Comparison of ENCODE assay signal across 28 mouse cellular contexts in genomic region chr11:4858416-4858815, GRCm38 (mm10).
"Had no signal": no experiment of that assay in that cellular context is flagged by ENCODE, and none has a peak within 500 bp of the region (broad histone marks: within the 10 kb centered on the region; RNA-seq: fewer than 3 reads in every experiment).

No protein-coding gene starts in this region.

- H3K4me2 ChIP-seq: heart, embryonic 12.5 days; hindbrain, embryonic 12.5 days; hindbrain, embryonic 14.5 days; intestine, embryonic 15.5 days; kidney, embryonic 15.5 days; limb, embryonic 13.5 days; limb, embryonic 15.5 days; liver, embryonic 12.5 days had no signal

- H3K4me3 ChIP-seq: gastrocnemius, adult 2 months; heart, adult 2 months; heart, embryonic 10.5 days; heart, embryonic 12.5 days; hindbrain, embryonic 10.5 days; hindbrain, embryonic 12.5 days; intestine, embryonic 15.5 days; kidney, embryonic 15.5 days; limb, embryonic 13.5 days; limb, embryonic 15.5 days; liver, embryonic 12.5 days had no signal

- H3K9ac ChIP-seq: heart, embryonic 12.5 days; hindbrain, embryonic 12.5 days; hindbrain, embryonic 14.5 days; intestine, embryonic 15.5 days; kidney, embryonic 15.5 days; limb, embryonic 13.5 days; limb, embryonic 15.5 days; liver, embryonic 12.5 days; liver, embryonic 14.5 days had no signal

- H3K27ac ChIP-seq: gastrocnemius, adult 2 months; heart, adult 2 months; heart, embryonic 10.5 days; hindbrain, embryonic 10.5 days; hindbrain, embryonic 12.5 days; hindbrain, embryonic 14.5 days; intestine, embryonic 15.5 days; kidney, embryonic 15.5 days; kidney, postnatal 0 days; limb, embryonic 13.5 days; limb, embryonic 15.5 days; liver, embryonic 12.5 days; liver, embryonic 14.5 days had no signal

- H3K9me3 ChIP-seq: heart, embryonic 10.5 days; heart, embryonic 12.5 days; hindbrain, embryonic 10.5 days; hindbrain, embryonic 12.5 days; intestine, embryonic 15.5 days; kidney, embryonic 15.5 days; limb, embryonic 13.5 days; limb, embryonic 15.5 days; liver, embryonic 12.5 days had no signal

- H3K27me3 ChIP-seq: heart, embryonic 12.5 days; hindbrain, embryonic 12.5 days; intestine, embryonic 15.5 days; kidney, embryonic 15.5 days; limb, embryonic 13.5 days; limb, embryonic 15.5 days had no signal

- H3K4me1 ChIP-seq: heart, embryonic 10.5 days; intestine, embryonic 15.5 days; liver, embryonic 12.5 days had no signal

- H3K36me3 ChIP-seq: heart, embryonic 10.5 days; heart, embryonic 12.5 days; hindbrain, embryonic 10.5 days; hindbrain, embryonic 12.5 days; intestine, embryonic 15.5 days; kidney, embryonic 15.5 days; limb, embryonic 13.5 days; limb, embryonic 15.5 days; liver, embryonic 12.5 days had no signal

- DNase-seq: gastrocnemius, adult 2 months; gastrocnemius, postnatal 10 days; gastrocnemius, postnatal 25 days; heart, adult 2 months; heart, postnatal 14 days; heart, postnatal 36 days; kidney, adult 2 months; kidney, adult 9 months; kidney, postnatal 14 days; kidney, postnatal 36 days; layer of hippocampus, adult 9-11 months; layer of hippocampus, postnatal 36 days; left cerebral cortex, postnatal 4 days had no signal

- ATAC-seq: hindbrain, embryonic 16.5 days; inflammation-experienced regulatory T-cells, adult 6 months; intestine, embryonic 15.5 days; intestine, postnatal 0 days; liver, embryonic 12.5 days had no signal
